Mouse (Mus musculus) liver, embryonic 11.5 days (tissue): ENCODE data around the gene Ypel1. TPM values are rescaled to one million over a fixed set of nuclear protein-coding genes. Genes with fewer than 3 reads are reported as not detected.
A peak's percentile ranks its signal among the peaks of the same experiment; 100 is the strongest.

Experiments
- ATAC-seq: fragments of 200-750 bp; cut with Nextera tagmentation; replicated peaks from 2 replicates; pipeline ENCODE4 v1.8.0; 2017; ENCODE audit warnings: moderate number of reproducible peaks, mild to moderate bottlenecking, moderate TSS enrichment, moderate library complexity; ENCODE audit not compliant: low FRiP score
- DNase-seq: peaks from one replicate; pipeline ENCODE4 v3.0.0-alpha.2; 2017; ENCODE audit warnings: low spot score
- H3K27ac ChIP-seq: fragments of 300-500 bp; sonication (generic); 2 replicates; pipeline ENCODE4 v1.5.1; 2014; ENCODE audit warnings: mild to moderate bottlenecking, low read depth, low read length, control low read depth
- H3K27me3 ChIP-seq: fragments of 300-500 bp; sonication (generic); replicated peaks from 2 replicates; pipeline ENCODE4 v1.6.1; 2014; ENCODE audit warnings: low read length, mixed read lengths; ENCODE audit not compliant: control insufficient read depth, insufficient read depth
- H3K36me3 ChIP-seq: fragments of 300-500 bp; sonication (generic); 2 replicates; pipeline ENCODE4 v1.6.1; 2014; ENCODE audit warnings: mild to moderate bottlenecking, low read length, moderate library complexity, mixed read lengths; ENCODE audit not compliant: control insufficient read depth, insufficient read depth
- H3K4me1 ChIP-seq: fragments of 300-500 bp; sonication (generic); replicated peaks from 2 replicates; pipeline ENCODE4 v1.6.1; 2014; ENCODE audit warnings: low read length, mixed read lengths; ENCODE audit not compliant: control insufficient read depth, insufficient read depth
- H3K4me2 ChIP-seq: fragments of 300-500 bp; sonication (generic); 2 replicates; pipeline ENCODE4 v1.6.1; 2014; ENCODE audit warnings: mild to moderate bottlenecking, control low read depth, moderate library complexity
- H3K4me3 ChIP-seq: fragments of 300-500 bp; sonication (generic); 2 replicates; pipeline ENCODE4 v1.5.1; 2014; ENCODE audit warnings: low read depth, low read length, control low read depth
- H3K9ac ChIP-seq: fragments of 300-500 bp; sonication (generic); 2 replicates; pipeline ENCODE4 v1.6.1; 2014; ENCODE audit warnings: low read depth, low read length, control low read depth
- H3K9me3 ChIP-seq: fragments of 300-500 bp; sonication (generic); 2 replicates; pipeline ENCODE4 v1.6.1; 2016; ENCODE audit warnings: low read length, inconsistent platforms, mixed read lengths; ENCODE audit not compliant: control insufficient read depth
- WGBS: fragments of 180-500 bp; shearing (Covaris S2); extraction: QIAGEN DNeasy Blood & Tissue Kit; methylation state at CpG from one replicate; pipeline ENCODE4 v1.1.7; 2014; 5-methylcytosine and 5-hydroxymethylcytosine counted together
- polyA plus RNA-seq: library from polyadenylated mRNA; unstranded; fragments of >200 nt; fragmentation: Nextera tagmentation; extraction: Ambion mirVana; gene quantifications from 2 replicates; pipeline ENCODE4 v1.2.1, GENCODE M21; 2014

The Ypel1 gene
- polyA plus RNA-seq, 1 experiment from 2014 or later, result 11.0 TPM

DNA sequence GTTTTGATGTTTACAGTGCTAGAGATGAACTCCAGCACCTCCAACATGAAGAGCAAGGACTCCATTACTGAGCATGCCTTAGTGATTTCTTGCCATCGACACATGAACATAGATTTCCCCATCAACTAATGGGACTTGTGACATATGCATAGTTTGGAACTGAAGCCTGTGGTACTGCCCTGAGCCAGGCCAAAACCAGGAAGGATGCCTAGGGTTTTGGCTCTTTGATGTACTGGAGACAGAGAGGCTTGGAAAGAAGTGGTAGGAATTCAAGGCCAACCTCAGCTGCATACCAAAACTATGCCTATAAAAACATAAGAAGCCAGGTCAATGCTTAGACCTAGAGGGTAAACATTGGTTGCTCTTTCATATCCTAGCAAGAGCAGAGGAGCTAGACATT is 19.6 kb upstream of the Ypel1 start:
- Histone ChIP-seq H3K9me3 (no peaks in the 10 kb centered on the region), H3K4me1 (no peaks in the 10 kb centered on the region), H3K27ac (no peak overlapping the region), H3K9ac (no peak overlapping the region), H3K4me3 (no peak overlapping the region), H3K27me3 (no peaks in the 10 kb centered on the region), H3K36me3 (peaks cover 17% of the 10 kb centered on the region), H3K4me2 (no peak overlapping the region)
- DNase-seq (no peak), ATAC-seq (no peak)
- WGBS, result 88% methylated on average over 1 of the region's 1 CpGs

DNA sequence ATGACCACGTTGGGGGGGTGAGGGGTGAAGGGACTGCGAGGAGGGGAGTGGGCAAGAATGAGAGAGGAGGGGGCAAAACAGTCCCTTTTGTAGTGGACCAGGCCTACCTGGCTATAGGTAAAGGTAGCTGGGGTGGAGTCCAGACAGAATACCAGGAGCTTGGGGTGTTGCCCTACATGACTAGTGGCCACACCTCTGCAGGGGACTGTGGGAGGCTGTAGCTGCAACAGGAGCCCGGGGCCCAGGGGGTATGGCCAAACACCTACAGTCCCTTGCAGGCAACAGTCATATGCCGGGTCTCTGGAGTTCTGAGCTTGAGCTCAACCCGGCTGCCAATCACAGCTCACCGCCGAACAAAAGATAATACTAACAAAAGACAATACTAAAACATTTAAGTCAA is 17.4 kb upstream of the Ypel1 start:
- ATAC-seq (0 out of 2 replicates have a peak, but pooled peaks have one; percentile 21), DNase-seq (no peak)
- Histone ChIP-seq H3K4me1 (no peaks in the 10 kb centered on the region), H3K4me3 (no peak overlapping the region), H3K27ac (no peak overlapping the region), H3K9me3 (no peaks in the 10 kb centered on the region), H3K36me3 (peaks cover 17% of the 10 kb centered on the region), H3K27me3 (no peaks in the 10 kb centered on the region), H3K4me2 (no peak overlapping the region), H3K9ac (no peak overlapping the region)
- 72% methylated on average over 7 of the region's 7 CpGs for WGBS

DNA sequence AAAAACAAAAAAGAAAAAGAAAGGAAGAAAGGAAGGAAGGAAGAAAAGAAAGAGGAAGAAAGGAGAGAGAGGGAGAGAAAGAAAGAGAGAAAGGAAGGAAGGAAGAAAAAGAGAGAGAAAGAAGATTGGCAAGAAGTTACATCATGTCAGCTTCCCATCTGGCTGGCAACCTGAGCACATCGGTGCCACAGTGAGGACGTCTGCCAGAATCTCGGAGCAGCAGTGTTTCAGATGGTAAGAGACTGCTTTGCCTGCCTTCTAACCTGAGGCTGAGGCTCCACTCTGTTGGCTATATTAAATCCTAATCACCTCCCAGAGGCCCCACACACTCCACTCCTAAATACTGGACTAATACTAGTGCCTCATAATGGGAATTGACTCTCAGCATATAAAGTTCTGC is 15.6 kb upstream of the Ypel1 start:
- no peak overlapping the region for H3K9ac ChIP-seq
- DNase-seq (no peak), ATAC-seq (no peak)
- H3K36me3 ChIP-seq, result peaks cover 7% of the 10 kb centered on the region
- H3K4me3 ChIP-seq, result no peak overlapping the region
- H3K9me3 ChIP-seq, result no peaks in the 10 kb centered on the region
- H3K27me3 ChIP-seq, result no peaks in the 10 kb centered on the region
- H3K4me2 ChIP-seq, result no peak overlapping the region
- WGBS, result 65% methylated on average over 3 of the region's 3 CpGs
- H3K4me1 ChIP-seq, result no peaks in the 10 kb centered on the region
- H3K27ac ChIP-seq, result no peak overlapping the region

- Histone ChIP-seq H3K4me3 (no peak overlapping the region), H3K4me2 (no peak overlapping the region), H3K36me3 (no peaks in the 10 kb centered on the region), H3K9ac (no peak overlapping the region), H3K9me3 (no peaks in the 10 kb centered on the region), H3K27me3 (no peaks in the 10 kb centered on the region), H3K4me1 (no peaks in the 10 kb centered on the region), H3K27ac (no peak overlapping the region)
- 79% methylated on average over 3 of the region's 3 CpGs for WGBS
- ATAC-seq, result no peak
- no peak for DNase-seq
These were observed 13.9 kb upstream of the Ypel1 start for GRCm38 (mm10) chr16:17055584-17055983.

- no peaks in the 10 kb centered on the region for H3K4me1 ChIP-seq
- H3K9me3 ChIP-seq, result no peaks in the 10 kb centered on the region
- ATAC-seq, result no peak
- H3K9ac ChIP-seq, result no peak overlapping the region
- H3K4me2 ChIP-seq, result no peak overlapping the region
- WGBS, result 70% methylated on average over 1 of the region's 1 CpGs
- no peaks in the 10 kb centered on the region for H3K27me3 ChIP-seq
- H3K27ac ChIP-seq, result no peak overlapping the region
- no peak for DNase-seq
- no peak overlapping the region for H3K4me3 ChIP-seq
- no peaks in the 10 kb centered on the region for H3K36me3 ChIP-seq
These were observed 7.2 kb upstream of the Ypel1 start for GRCm38 (mm10) chr16:17062338-17062737.

DNA sequence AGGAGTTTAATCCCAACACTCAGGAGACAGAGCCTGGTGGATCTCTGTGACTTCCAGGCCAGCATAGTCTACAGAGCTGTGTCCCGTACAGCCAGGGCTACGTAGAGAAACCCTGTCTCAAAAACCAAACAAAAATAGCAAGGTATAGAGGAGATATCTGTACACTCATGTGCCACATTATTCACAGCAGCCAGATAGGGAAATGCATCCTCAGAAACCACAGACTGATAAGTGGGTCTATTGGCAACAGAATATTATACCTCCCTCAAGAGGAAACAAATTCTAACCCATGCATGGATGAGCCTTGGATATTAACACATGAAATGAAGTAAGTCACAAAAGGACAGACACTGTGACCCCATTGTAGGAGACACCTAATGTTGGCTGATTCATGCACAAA is 1.9 kb upstream of the Ypel1 start:
- Histone ChIP-seq H3K4me1 (no peaks in the 10 kb centered on the region), H3K9me3 (no peaks in the 10 kb centered on the region), H3K4me3 (no peak overlapping the region), H3K27me3 (no peaks in the 10 kb centered on the region), H3K36me3 (no peaks in the 10 kb centered on the region), H3K27ac (no peak overlapping the region), H3K9ac (no peak overlapping the region), H3K4me2 (no peak overlapping the region)
- ATAC-seq (no peak), DNase-seq (no peak)
- WGBS, result 54% methylated on average over 2 of the region's 2 CpGs

DNA sequence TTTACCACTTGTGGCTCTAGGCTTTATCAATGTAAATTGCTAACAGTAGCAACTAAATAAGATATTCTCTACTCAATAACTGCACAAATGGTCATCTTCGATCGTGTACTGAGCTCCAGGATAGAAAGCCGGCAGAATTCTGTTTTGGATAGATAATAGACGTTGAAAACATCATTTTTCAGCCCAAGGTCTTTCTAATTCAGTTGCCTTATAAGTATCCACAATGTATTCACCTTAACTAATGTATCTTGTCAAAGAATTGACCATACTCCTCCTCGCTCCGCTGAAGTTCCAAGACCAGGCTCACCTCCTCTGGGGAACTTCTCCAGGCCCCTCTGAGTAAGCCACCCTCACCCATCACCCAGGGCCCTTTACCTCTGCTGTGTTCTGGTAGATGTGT is 1.2 kb downstream of the Ypel1 start:
- Histone ChIP-seq H3K4me2 (peak overlapping the region; percentile 95), H3K9me3 (peaks cover 2% of the 10 kb centered on the region; the same call in 1 of the 2 replicates), H3K27me3 (no peaks in the 10 kb centered on the region), H3K9ac (no peak overlapping the region), H3K4me3 (peak overlapping the region; percentile 76), H3K4me1 (no peaks in the 10 kb centered on the region), H3K36me3 (no peaks in the 10 kb centered on the region), H3K27ac (no peak overlapping the region)
- ATAC-seq (no peak), DNase-seq (no peak)
- 46% methylated on average over 6 of the region's 6 CpGs for WGBS

GRCm38 (mm10) chr16:17073000-17073399 is 3.5 kb downstream of the Ypel1 start:
- Histone ChIP-seq H3K27me3 (no peaks in the 10 kb centered on the region), H3K27ac (no peak overlapping the region), H3K4me3 (no peak overlapping the region), H3K9ac (no peak overlapping the region), H3K4me2 (no peak overlapping the region), H3K9me3 (peaks cover 3% of the 10 kb centered on the region; the same call in 1 of the 2 replicates), H3K36me3 (no peaks in the 10 kb centered on the region), H3K4me1 (no peaks in the 10 kb centered on the region)
- ATAC-seq, result no peak
- DNase-seq, result no peak
- 85% methylated on average over 7 of the region's 7 CpGs for WGBS

DNA sequence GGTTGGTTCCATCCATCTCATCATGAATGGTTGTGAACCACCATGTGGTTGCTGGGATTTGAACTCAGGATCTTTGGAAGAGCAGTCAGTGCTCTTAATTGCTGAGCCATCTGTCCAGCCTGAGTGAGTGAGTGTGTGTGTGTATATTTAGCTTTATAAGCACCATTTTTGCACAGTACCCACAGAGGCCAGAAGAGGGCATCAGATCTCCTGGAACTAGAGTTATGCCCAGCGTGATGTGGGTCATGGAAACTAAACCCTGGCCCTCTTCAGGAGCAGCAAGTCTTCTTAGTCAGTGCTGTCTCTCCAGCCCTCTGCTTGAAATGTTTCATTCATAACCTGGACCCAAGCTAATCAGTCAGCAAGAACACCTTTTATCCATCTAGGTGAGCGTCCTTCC is 6.8 kb downstream of the Ypel1 start:
- H3K36me3 ChIP-seq, result no peaks in the 10 kb centered on the region
- no peak overlapping the region for H3K4me3 ChIP-seq
- no peaks in the 10 kb centered on the region for H3K27me3 ChIP-seq
- DNase-seq (no peak), ATAC-seq (no peak)
- peaks cover 3% of the 10 kb centered on the region; the same call in 1 of the 2 replicates for H3K9me3 ChIP-seq
- H3K9ac ChIP-seq, result no peak overlapping the region
- no peak overlapping the region for H3K27ac ChIP-seq
- H3K4me2 ChIP-seq, result no peak overlapping the region
- WGBS, result 80% methylated on average over 2 of the region's 2 CpGs
- H3K4me1 ChIP-seq, result no peaks in the 10 kb centered on the region
